Mouse (Mus musculus) heart, postnatal 25 days (tissue): ENCODE measurements at regions not wholly inside any gene's neighbourhood (a gene's known extent, or its start where the extent isn't known, plus 50 kb on each side); places are given as distances from the start of the nearest gene placed in this dataset.

ENCODE experiments used
- DNase-seq: peaks from one replicate; pipeline ENCODE4 v3.0.0; 2022; ENCODE audit warnings: low spot score
- intact Hi-C: fragments of 180-260 bp; cut with DNase I; formaldehyde crosslinking; loops from one replicate; pipeline ENCODE4 v1.15.1; 2025

DNA sequence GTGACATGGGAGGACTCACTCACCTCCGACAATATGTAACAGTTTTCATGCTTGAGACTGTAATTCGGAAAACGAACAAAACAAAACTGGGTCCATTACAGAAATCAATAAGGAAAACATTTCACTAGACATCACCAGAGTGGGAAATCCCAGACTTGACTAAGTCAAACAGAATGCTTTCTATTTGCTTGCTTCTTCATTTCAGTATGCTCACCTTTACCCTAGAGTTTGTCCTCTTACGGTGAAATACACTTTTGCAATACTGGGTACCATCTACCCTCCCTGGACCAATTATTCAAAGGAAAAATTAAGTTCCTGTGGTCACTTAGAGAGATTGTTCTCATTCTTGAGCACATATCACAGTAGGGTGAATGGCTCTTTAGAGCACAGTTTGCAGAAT is 613.4 kb upstream of the 4930412O13Rik start:
- intact Hi-C loops, result no loop called here
- no peak for DNase-seq

DNA sequence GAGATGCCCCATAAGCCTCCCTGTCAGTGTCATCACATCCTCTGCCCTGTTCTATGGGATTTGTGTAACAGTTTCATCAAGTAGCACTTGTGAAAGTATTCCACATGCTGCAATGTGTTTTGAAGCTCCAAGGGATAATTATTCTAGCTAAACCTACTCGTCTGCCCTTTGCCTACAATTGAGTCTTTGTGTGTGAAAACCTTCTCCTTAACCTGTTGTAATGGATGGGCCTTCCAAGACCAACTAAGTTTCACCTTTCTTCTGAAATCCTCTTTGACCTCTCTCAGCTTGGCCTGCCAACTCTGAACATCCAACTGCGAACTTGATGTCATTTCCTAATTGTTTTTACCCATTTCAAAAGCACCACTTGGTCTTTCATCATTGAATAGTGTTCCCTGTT is 597.6 kb upstream of the 4930412O13Rik start:
- intact Hi-C loops, result no loop called here
- DNase-seq, result no peak

DNA sequence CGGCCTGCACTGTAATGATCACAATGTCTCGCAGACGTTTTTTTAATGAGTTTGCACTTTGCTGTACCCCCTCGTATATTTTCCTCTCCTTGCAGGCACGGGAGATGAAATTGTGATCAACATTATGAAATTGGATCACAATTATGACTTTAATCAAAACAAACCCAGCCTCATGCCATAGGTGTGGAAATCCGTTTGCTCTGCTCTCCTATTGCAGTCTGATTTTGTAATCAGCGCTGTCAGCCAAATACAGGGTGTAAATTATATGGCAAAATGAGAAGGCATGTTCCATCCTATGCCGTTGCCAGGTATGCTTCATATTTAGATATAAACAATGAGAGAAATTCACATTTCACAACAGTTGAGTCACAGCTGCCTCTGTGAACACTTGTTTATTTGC is 595.3 kb upstream of the 4930412O13Rik start:
- no peak for DNase-seq
- intact Hi-C loops, result no loop called here

DNA sequence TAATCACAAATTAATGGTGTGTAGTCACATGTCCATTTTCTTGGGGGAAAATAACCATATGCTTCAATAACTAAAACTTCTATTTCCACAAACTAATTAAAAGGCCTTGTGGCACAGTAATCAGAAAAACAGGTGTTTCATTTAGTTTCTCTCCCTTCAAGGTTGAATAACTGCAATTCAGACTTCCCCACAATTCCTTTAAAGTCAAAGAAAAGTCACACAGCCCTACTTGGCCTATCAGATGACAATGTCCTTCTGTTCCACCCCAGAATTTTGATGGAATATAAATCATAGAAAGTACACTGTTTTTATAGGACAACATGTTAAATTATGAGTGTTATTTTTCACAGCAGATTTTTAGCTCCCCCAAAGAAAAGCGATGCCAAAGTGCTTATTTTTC is 594.0 kb upstream of the 4930412O13Rik start:
- no peak for DNase-seq
- intact Hi-C loops, result no loop called here

DNA sequence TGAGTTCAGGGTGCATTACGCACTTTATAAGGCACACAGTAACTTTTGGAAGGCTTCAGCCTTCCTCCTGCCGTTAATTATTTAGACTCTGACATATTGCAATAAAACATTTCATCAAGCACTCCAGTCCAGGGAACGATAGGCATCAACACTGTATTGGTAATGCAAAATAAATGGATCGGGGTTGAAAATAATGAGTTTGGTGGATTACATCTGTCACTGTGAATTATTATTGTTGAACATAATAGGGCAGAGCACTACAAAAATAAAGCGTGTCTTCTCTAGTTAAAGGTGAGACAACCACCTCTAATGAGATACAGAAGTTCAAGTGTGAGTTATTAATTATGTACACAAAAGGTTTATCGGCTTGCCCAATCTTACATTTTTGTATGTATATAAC is 593.4 kb upstream of the 4930412O13Rik start:
- DNase-seq, result no peak
- intact Hi-C loops, result no loop called here

DNA sequence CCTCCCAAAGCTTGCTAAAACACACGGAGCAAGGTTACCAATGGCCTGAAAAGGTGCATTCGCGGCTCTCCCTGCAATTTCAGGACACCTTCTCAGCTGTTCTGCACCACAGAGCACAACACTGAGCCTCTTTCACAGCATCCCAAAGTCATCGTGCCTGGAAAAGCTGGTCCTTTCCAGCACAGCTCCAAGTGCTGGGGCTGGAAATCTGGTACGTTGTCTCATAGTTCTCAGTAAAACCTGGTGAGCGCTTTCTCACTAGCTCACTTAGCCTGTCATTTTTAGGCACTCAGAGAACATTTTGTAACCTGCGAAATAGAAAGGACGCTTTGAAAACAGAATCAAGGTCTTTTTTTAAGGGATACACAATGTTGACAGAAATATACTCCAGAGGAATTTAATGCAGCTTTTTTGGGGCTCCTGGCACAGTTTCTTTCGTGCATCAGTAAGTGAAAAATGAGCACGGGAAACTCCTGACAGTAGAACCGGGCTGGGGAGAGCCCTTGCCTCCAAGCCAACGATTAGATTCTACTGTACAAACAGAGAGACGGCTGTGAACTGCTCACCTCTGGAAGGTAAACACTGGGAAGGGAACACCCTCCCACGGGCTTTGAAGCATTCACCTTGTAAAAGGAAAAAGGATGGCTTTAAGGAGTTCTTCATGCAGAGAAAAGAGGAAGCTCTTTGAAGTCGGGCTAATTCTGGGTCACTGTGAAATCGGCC is 549.3 kb upstream of the 4930412O13Rik start:
- intact Hi-C loops, result no loop called here
- no peak for DNase-seq

DNA sequence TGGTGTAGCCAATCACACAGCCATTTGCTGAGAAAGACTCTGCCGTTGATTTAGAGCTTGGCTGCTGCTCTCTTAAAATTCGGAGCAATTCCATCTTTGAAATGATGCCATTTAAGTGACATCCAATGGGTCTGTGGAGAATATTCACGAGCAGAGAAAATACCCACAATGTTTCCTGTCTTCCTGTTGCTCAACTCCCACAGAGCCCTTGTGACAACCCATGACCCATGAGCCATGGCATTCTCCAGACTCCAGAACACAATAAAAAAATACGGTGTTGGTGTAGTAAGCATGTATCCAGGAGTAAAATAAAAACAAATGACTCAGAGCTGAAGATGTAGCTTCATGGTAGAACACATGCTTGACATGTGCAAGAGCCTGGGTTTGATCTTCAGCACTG is 532.1 kb upstream of the 4930412O13Rik start:
- DNase-seq, result no peak
- intact Hi-C loops, result no loop called here

DNA sequence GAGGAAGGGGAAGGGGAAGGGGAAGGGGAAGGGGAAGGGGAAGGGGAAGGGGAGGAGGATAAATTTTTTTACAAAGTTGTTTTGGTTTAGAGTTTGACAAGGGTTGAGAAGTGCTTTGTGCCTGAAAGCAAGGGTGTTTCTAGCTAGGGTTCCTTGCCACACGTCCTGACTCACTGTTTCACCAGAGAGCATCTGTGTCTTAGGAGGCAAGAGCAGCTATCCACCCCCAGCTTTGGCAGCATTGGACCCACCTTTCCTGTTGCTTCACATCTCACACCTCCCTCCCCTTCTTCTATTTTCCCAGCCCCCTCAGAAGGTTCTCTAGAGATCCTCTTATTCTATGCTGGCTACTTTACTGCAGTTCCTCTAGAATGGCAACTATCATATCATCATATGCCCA is 531.1 kb upstream of the 4930412O13Rik start:
- no peak for DNase-seq
- intact Hi-C loops, result no loop called here

DNA sequence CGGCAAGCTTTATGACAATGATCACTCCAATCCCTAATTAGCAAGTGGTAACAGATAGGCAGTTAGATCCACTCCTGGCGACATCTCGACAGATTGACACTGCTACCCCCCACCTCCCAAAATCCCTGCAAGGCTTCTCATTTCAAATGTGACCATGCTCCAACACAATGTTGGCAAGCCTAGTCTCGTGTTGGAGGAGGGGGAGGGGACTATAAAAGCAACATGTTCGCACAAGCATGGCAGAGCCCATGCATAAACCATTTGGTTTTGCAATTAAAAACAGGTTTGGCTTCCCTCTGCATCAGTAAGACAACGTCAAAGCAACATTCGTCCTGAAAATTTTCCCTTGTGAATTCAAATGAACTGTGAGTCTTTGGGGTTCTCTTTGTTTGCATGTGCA is 528.9 kb upstream of the 4930412O13Rik start:
- no peak for DNase-seq
- intact Hi-C loops, result no loop called here

DNA sequence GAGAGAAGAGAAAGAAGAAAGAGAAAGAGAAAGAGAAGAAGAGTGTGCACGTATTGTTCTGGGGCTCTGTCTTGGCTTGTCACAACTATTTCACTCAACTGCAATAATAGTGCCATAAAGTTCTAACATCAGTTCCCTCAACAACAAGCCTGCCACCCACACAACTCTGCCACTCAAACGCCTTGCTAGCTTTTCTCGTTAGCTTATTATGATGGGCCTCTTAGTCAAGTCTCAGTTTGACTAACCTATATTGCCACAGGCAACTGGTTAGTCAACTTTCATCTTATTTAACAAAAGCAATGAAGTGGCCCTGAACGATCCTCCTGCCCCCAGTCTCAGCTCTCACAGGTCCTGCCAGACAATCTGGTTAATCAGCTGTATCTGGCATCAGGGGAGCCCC is 521.0 kb upstream of the 4930412O13Rik start:
- no peak for DNase-seq
- intact Hi-C loops, result no loop called here

DNA sequence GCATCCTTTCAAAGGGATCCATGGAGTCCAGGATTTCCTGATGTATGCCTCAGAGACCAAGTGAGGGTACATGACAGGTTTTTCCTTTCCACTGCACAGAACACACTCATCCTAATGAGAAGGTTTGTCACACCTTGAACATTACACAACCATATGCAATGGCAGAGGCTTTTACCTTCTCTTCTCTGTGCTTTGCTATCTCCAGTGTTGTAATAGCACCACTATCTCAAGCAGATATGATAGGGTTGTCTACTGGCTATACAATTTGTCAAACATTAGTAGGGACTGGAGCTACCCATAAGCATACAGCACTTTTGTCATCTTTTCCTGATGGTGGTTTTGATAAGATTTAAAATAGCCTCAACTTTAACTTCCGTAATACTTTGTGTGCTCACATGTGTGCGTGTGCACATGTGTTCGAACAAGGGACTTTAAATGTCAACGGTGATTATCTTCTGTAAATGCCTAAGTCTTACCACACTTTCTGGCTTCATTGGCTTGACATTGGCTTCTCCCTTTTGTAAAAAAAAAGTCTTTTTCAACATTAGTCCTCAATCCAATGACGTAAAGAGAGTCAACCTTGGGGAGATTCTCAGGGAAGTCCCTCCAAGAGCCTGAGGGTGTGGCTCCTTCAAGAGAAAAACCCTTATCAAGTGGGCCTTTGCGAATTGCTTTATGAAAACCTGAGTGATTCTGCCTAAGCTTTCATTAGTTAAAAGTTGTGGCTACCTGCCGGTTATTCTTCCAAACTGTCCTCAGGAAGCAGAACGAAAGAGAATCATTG is 513.1 kb upstream of the 4930412O13Rik start:
- intact Hi-C loops, result no loop called here
- DNase-seq, result no peak

DNA sequence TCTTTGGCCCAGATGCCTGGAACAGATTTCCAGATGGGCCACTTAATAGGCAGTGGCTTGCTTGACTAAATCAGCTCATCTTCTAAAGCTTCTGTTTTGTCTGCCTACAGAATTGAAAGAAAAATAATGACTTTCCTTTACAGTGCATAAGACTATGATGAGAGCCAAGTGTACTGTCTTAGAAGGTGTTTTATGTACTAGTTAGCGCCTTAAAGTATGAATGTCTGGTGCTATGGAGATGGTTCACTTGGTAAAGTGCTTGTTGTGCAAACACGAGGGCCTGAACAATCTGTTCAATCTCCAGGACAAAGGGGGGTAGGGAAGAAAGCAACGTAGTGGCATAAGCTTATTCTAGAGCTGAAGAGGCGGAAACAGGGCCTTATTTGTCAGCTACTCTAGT is 511.5 kb upstream of the 4930412O13Rik start:
- DNase-seq, result no peak
- intact Hi-C loops, result no loop called here

DNA sequence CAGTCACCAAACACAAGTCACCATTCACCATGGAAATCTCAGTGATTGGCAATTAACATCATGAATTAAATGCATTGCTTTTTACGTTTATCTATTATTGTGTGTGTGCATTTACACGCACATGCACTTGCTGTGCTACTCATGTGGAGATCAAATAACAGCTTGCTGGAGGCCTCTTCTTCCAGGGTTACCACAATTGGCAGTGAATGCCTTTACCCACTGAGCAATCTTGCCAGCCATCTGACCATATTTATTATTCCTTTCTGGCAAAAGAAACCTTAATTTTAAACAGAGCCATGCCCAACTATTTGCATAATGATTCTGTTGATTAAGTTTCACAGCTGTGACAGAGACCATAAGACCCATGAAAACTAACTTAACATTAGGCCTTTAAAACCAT is 494.5 kb upstream of the 4930412O13Rik start:
- no peak for DNase-seq
- intact Hi-C loops, result no loop called here

DNA sequence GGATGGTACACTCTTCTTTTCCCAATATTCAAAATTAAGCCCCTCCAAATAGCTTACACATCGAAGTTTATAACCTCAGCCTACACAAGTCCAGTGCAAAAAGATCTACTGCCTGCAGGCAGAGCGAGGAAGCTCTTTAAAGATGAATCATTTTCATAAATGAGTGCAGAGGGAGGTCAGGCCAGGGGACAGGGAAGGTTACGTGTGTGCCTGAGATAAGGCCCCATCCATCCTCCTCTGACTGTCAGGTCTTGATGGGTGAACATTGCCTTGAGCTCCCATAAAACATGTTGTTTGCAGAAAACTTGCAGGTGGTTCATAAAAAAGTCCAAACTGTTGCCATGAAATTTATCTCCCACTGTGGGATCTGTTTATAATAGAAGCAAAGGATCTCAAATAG is 493.0 kb upstream of the 4930412O13Rik start:
- DNase-seq, result no peak
- intact Hi-C loops, result no loop called here

DNA sequence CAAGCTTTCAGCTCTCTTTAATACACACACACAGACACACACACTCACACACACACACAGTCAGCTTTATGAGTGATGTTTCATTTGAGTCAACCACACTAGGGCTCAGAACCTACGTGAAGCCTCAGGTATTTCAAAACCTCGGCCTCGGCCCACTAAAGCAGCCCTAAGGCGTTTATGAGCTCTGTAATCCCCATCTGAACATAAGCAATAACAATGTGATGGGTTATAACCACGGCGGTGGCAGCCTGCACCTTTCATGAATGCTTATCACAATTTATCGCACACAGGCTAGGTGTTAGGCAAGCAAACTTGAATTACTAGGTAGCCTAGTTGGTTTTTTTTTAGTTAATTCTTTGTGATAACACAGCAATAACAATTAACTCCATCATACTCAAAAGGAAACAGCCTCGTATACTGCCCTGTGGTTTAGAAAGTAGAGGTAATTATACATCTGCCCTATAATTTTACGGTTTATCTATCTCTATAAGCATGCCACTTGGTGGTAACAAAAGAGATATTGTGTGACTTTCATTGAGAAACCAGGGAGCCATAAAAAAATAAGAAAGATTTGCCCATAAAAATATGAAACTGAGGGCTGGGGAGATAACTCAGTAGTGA is 485.6 kb upstream of the 4930412O13Rik start:
- no peak for DNase-seq
- intact Hi-C loops, result no loop called here

DNA sequence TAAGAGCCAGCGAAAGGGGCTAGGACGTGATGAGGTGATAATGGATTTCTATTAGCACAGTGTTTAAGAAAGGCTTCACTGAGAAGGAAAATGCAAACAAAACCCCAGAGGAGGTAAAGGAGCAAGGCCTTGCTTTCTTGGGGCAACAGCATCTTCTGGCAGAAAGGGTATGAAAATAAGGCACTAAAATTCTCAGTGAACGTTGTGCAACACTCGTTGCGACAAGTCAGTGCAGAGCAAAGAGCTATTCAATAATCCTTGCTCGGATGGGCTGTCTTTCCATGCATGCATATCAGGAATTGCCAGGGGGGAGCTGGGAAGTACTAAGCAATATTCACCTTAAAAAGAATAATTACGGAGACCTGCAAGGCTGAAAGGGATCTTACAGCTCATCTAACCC is 479.6 kb upstream of the 4930412O13Rik start:
- intact Hi-C loops, result no loop called here

DNA sequence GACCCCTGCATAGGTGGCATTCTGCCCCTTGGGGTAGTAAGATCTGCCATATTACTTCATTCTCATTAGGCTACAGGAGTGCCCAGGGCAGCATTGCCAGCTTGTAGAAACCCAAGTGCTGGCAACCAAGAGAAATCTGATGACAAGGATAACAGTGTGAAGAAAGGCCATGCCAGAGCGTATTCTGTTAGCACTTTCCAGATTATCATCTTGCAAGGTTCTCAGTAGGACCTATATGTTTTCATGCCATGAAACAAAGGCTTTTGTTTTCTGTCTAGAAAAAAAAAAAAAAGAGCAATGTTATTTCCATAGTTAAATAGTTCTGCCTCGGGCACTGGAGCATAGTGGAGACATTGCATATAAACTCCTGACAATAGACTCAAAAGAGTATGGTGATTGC is 478.8 kb upstream of the 4930412O13Rik start:
- no peak for DNase-seq
- intact Hi-C loops, result no loop called here

More for the DNA sequence above, 479.6 kb upstream of the 4930412O13Rik start:
- DNase-seq, result no peak

DNA sequence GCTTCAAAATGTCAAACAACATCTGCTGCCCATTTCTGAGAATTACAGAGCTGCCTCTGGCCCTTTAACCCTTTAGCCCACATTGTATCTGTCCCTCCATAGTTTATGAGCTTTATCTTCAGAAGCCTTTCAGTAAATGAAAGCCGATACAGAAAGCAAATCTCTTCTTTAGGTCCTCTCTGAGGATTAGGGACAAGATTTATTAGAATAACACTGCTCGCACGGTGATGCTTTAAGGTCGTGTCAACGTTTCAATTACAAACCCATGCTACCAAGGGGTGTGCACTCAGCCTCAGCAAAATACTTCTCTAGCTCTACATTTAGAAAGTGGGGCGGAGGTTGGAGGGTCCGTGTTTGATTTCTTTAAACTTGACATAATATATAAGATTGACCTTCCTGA is 472.0 kb upstream of the 4930412O13Rik start:
- intact Hi-C loops, result no loop called here
- no peak for DNase-seq

DNA sequence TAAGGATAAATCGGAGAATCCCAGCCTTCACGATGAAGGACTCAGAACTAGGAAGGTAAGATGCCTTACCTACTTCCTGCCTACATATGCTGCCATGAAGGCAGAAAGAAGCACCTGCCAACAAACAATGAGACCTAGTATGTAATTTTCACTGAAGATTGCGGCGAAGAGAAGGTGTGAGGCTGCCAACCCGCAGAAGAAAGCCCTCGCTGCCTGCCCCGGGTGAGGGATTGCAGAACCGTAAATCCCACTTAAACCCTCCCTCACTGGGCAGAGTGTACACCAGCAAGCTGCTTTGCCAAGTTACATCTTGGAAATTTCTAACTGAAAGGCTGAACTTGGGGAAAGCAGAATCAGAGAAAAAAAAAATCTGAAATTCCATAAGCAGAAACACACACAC is 458.4 kb upstream of the 4930412O13Rik start:
- DNase-seq, result no peak
- intact Hi-C loops, result no loop called here

DNA sequence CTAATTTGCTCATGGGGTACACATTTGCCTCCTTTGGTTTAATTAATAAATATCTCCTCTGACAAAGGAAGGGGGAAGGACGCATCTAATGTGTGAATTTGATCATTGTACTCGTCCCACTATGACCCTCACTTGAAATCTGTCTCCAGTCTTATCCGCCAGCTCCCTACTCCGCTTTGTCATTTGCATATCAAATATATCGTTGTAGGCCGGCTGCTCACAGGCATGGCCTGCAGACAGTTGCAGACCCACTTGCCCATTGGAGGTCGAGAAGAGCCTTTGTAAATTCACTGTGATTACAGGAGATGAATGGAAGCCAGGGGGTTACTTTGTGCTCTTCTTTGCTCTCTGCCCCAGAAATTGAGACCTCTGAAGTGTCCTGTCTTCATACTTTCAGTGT is 457.5 kb upstream of the 4930412O13Rik start:
- intact Hi-C loops, result no loop called here

More for the DNA sequence above, 457.5 kb upstream of the 4930412O13Rik start:
- DNase-seq, result no peak
